Mouse (Mus musculus) embryonic facial prominence, embryonic 11.5 days (tissue): ENCODE results near the gene Cuedc1. TPM values are rescaled to one million over a fixed set of nuclear protein-coding genes. Genes with fewer than 3 reads are reported as not detected.

Source experiments
- ATAC-seq: fragments of 200-750 bp; cut with Nextera tagmentation; replicated peaks from 2 replicates; pipeline ENCODE4 v1.8.0; 2017; ENCODE audit warnings: low read depth; ENCODE audit not compliant: insufficient number of reproducible peaks, low FRiP score, low TSS enrichment
- DNase-seq: peaks from one replicate; pipeline ENCODE4 v3.0.0-alpha.2; 2015; ENCODE audit warnings: low spot score
- H3K27ac ChIP-seq: fragments of 300-500 bp; sonication (generic); replicated peaks from 2 replicates; pipeline ENCODE4 v1.5.1; 2014; ENCODE audit warnings: mild to moderate bottlenecking, low read depth, low read length, control low read depth
- H3K27me3 ChIP-seq: fragments of 300-500 bp; sonication (generic); 2 replicates; pipeline ENCODE4 v1.6.1; 2014; ENCODE audit warnings: mild to moderate bottlenecking, low read length, moderate library complexity, mixed read lengths; ENCODE audit not compliant: control insufficient read depth, insufficient read depth
- H3K36me3 ChIP-seq: fragments of 300-500 bp; sonication (generic); replicated peaks from 2 replicates; pipeline ENCODE4 v1.6.1; 2014; ENCODE audit warnings: low read depth, mild to moderate bottlenecking, low read length, moderate library complexity, mixed read lengths; ENCODE audit not compliant: control insufficient read depth, insufficient read depth
- H3K4me1 ChIP-seq: fragments of 300-500 bp; sonication (generic); 2 replicates; pipeline ENCODE4 v1.6.1; 2014; ENCODE audit warnings: low read length, mixed read lengths; ENCODE audit not compliant: control insufficient read depth, insufficient read depth
- H3K4me2 ChIP-seq: fragments of 300-500 bp; sonication (generic); 2 replicates; pipeline ENCODE4 v1.6.1; 2014; ENCODE audit warnings: low read depth, mild to moderate bottlenecking, control low read depth, low read length, moderate library complexity
- H3K4me3 ChIP-seq: fragments of 300-500 bp; sonication (generic); 2 replicates; pipeline ENCODE4 v1.5.1; 2014; ENCODE audit warnings: low read depth, low read length, control low read depth
- H3K9ac ChIP-seq: fragments of 300-500 bp; sonication (generic); replicated peaks from 2 replicates; pipeline ENCODE4 v1.6.1; 2014; ENCODE audit warnings: mild to moderate bottlenecking, control low read depth, low read length
- H3K9me3 ChIP-seq: fragments of 300-500 bp; sonication (generic); replicated peaks from 2 replicates; pipeline ENCODE4 v1.6.1; 2016; ENCODE audit warnings: mild to moderate bottlenecking, low read length, inconsistent platforms, mixed read lengths; ENCODE audit not compliant: control insufficient read depth
- whole genome bisulfite sequencing: fragments of 180-500 bp; shearing (Covaris S2); extraction: QIAGEN DNeasy Blood & Tissue Kit; methylation state at CpG from one replicate; pipeline ENCODE4 v1.1.7; 2014; 5-methylcytosine and 5-hydroxymethylcytosine counted together
- polyA plus RNA-seq: library from polyadenylated mRNA; unstranded; fragments of >200 nt; fragmentation: Nextera tagmentation; extraction: Ambion mirVana; gene quantifications from 2 replicates; pipeline ENCODE4 v1.2.1, GENCODE M21; 2014

The Cuedc1 gene
- polyA plus RNA-seq, 1 experiment from 2014 or later, result 11.2 TPM

DNA sequence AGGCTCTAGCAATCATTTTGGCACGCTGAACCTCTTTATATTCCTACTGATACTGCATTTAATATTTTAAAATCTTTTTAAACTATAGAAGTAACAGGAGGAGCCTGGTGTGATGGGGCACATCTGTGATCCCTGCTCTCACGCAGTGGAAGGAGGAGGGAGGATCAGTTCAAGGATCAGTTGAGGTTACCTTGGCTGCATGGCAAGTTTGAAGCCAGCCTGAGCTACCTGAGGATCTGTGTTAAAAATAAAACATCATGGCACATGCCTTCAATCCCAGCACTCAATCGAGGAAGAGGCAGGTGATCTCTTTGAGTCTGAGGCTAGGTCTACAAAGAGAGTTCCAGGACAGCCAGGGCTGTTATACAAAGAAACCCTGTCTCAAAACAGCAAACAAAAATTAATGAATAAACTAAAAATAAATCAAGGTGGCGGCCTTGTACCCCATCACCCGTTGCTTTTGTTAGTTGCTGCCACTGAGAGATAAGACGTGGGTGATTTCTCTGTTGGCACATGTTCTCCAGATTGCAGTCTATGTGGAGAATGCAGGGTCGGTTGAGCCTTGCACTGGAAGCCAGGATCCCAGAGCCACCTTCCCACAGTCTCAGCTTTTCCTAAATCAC is 50.3 kb downstream of the Cuedc1 start:
- Histone ChIP-seq H3K4me3 (no peak overlapping the region), H3K9ac (no peak overlapping the region)

GRCm38 (mm10) chr11:88148638-88149279 is 50.9 kb downstream of the Cuedc1 start:
- Histone ChIP-seq H3K9me3 (no peaks in the 10 kb centered on the region), H3K4me3 (no peak overlapping the region), H3K4me1 (peaks cover 8% of the 10 kb centered on the region), H3K27me3 (no peaks in the 10 kb centered on the region), H3K27ac (peak overlapping the region; percentile 74), H3K9ac (0 out of 2 replicates have a peak overlapping the region, but pooled peaks have one; percentile 25), H3K4me2 (no peak overlapping the region), H3K36me3 (no peaks in the 10 kb centered on the region)
- WGBS, result 3% methylated on average over 11 of the region's 11 CpGs
- ATAC-seq (0 out of 2 replicates have a peak, but pooled peaks have one; percentile 46), DNase-seq (peak; percentile 67)

More for the DNA sequence above, 50.3 kb downstream of the Cuedc1 start:
- peak overlapping the region; percentile 74; the same call in 1 of the 2 replicates for H3K27ac ChIP-seq
- no peaks in the 10 kb centered on the region for H3K36me3 ChIP-seq
- H3K27me3 ChIP-seq, result no peaks in the 10 kb centered on the region
- WGBS, result 51% methylated on average over 7 of the region's 7 CpGs
- no peak for DNase-seq
- H3K4me1 ChIP-seq, result peaks cover 8% of the 10 kb centered on the region
- H3K4me2 ChIP-seq, result no peak overlapping the region
- ATAC-seq, result no peak; the same call in 1 of the 2 replicates
- H3K9me3 ChIP-seq, result no peaks in the 10 kb centered on the region

- H3K27me3 ChIP-seq, result no peaks in the 10 kb centered on the region
- H3K36me3 ChIP-seq, result no peaks in the 10 kb centered on the region
- H3K9ac ChIP-seq, result no peak overlapping the region
- ATAC-seq (no peak), DNase-seq (peak; percentile 35)
- H3K4me2 ChIP-seq, result no peak overlapping the region
- no peak overlapping the region; the same call in 1 of the 2 replicates for H3K27ac ChIP-seq
- peaks cover 12% of the 10 kb centered on the region for H3K4me1 ChIP-seq
- 39% methylated on average over 7 of the region's 7 CpGs for WGBS
- H3K9me3 ChIP-seq, result no peaks in the 10 kb centered on the region
- no peak overlapping the region for H3K4me3 ChIP-seq
Measured at GRCm38 (mm10) chr11:88151379-88152155, 53.7 kb downstream of the Cuedc1 start.

GRCm38 (mm10) chr11:88153880-88154279 is 56.0 kb downstream of the Cuedc1 start:
- Histone ChIP-seq H3K4me1 (peaks cover 9% of the 10 kb centered on the region), H3K4me3 (no peak overlapping the region), H3K9me3 (no peaks in the 10 kb centered on the region), H3K4me2 (no peak overlapping the region), H3K9ac (no peak overlapping the region), H3K27ac (peak overlapping the region; percentile 59), H3K36me3 (no peaks in the 10 kb centered on the region), H3K27me3 (no peaks in the 10 kb centered on the region)
- no peak for ATAC-seq
- 62% methylated on average over 5 of the region's 5 CpGs for WGBS
- DNase-seq, result peak; percentile 33

DNA sequence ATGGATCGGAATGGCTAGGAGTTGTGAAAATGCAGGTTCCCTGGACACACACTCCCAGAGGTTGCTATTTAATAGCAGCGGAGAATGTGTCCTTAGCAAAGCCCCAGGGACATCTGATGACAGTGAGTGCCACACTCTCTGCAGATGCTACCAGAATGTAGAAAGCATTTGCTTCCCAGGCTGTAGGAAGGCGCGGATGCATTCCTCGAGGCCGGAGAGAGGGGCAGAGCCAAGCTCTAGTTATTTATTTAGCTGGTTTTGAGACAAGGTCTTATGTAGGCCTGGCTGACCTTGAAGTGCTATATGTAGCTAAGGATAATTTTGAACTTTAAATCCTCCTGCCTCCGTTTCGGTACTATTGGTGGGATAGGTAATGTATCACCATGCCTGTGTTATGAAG is 56.6 kb downstream of the Cuedc1 start:
- DNase-seq (no peak), ATAC-seq (no peak)
- peaks cover 8% of the 10 kb centered on the region for H3K4me1 ChIP-seq
- H3K9me3 ChIP-seq, result no peaks in the 10 kb centered on the region
- 63% methylated on average over 8 of the region's 8 CpGs for WGBS
- H3K9ac ChIP-seq, result no peak overlapping the region
- H3K4me2 ChIP-seq, result no peak overlapping the region
- H3K27ac ChIP-seq, result no peak overlapping the region
- no peak overlapping the region for H3K4me3 ChIP-seq
- no peaks in the 10 kb centered on the region for H3K36me3 ChIP-seq
- no peaks in the 10 kb centered on the region for H3K27me3 ChIP-seq

- H3K4me3 ChIP-seq, result no peak overlapping the region
- no peaks in the 10 kb centered on the region for H3K27me3 ChIP-seq
- DNase-seq (no peak), ATAC-seq (no peak)
- H3K36me3 ChIP-seq, result no peaks in the 10 kb centered on the region
- peaks cover 8% of the 10 kb centered on the region for H3K4me1 ChIP-seq
- H3K9me3 ChIP-seq, result no peaks in the 10 kb centered on the region
- 60% methylated on average over 3 of the region's 3 CpGs for WGBS
- no peak overlapping the region for H3K4me2 ChIP-seq
- H3K9ac ChIP-seq, result no peak overlapping the region; the same call in 1 of the 2 replicates
- no peak overlapping the region for H3K27ac ChIP-seq
Measured at GRCm38 (mm10) chr11:88155451-88155850, 57.6 kb downstream of the Cuedc1 start.

GRCm38 (mm10) chr11:88155998-88156397 is 58.1 kb downstream of the Cuedc1 start:
- H3K9ac ChIP-seq, result no peak overlapping the region
- ATAC-seq (no peak), DNase-seq (no peak)
- H3K27me3 ChIP-seq, result no peaks in the 10 kb centered on the region
- no peak overlapping the region for H3K4me2 ChIP-seq
- no peak overlapping the region for H3K27ac ChIP-seq
- no peaks in the 10 kb centered on the region for H3K36me3 ChIP-seq
- no peak overlapping the region for H3K4me3 ChIP-seq
- 58% methylated on average over 8 of the region's 8 CpGs for WGBS
- peaks cover 9% of the 10 kb centered on the region for H3K4me1 ChIP-seq
- no peaks in the 10 kb centered on the region for H3K9me3 ChIP-seq

DNA sequence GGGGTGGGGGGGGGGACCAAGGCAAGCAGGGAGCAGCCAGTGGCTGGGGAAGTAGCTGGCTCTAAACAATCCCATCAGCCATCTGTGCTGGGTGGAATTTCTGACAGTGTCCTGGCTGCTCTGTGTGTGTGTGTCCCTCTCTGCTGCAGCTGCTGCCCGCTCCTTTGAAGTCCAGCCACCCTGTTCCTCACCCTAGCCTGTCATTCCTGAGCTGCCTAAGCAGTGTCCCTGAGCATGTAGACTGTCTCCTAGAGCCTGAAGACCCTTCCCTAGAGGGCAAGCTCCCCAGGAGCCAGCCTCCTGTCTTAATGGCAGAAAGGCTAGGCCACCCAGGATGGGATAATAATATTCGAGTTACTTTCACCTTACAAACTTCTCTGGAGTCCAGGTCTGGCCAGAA is 58.5 kb downstream of the Cuedc1 start:
- no peak for ATAC-seq
- Histone ChIP-seq H3K27ac (no peak overlapping the region), H3K36me3 (no peaks in the 10 kb centered on the region), H3K9ac (no peak overlapping the region), H3K9me3 (no peaks in the 10 kb centered on the region), H3K4me1 (peaks cover 10% of the 10 kb centered on the region), H3K4me2 (no peak overlapping the region), H3K27me3 (no peaks in the 10 kb centered on the region), H3K4me3 (no peak overlapping the region)
- WGBS, result 60% methylated on average over 2 of the region's 2 CpGs
- no peak for DNase-seq
